Mouse (Mus musculus) lung, adult 2 months (tissue): ENCODE measurements around the gene Plgrkt.

Experiments
- CTCF ChIP-seq: fragments of 200-500 bp; IDR thresholded peaks from 2 replicates; pipeline ENCODE4 v1.5.1; 2011; ENCODE audit warnings: mild to moderate bottlenecking, low read length, control low read depth; ENCODE audit not compliant: insufficient read depth
- POLR2A ChIP-seq: fragments of 200-500 bp; IDR thresholded peaks from 2 replicates; pipeline ENCODE4 v1.6.1; 2011; ENCODE audit warnings: low read depth, mild to moderate bottlenecking, control low read depth, low read length, borderline replicate concordance; ENCODE audit errors: extremely low read depth

DNA sequence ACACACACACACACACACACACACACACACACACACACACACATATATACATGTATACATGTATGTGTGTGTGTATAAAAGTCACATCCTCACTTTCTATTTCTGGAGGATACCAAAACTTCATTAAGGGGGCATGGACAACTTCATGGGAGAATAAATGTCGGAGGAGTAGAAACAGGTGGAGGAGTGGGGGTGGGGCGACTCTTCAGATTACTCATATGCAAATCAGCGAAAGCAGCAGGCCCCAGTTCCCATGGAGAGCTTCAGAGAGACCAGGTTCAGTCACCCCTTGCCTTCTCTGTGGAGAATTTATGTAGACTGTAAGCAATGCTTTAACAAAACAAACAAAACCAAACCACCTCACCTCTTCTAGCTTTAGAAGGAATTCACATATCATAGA, 2.1 kb downstream of the Plgrkt start:
- TF ChIP-seq POLR2A (no peak), CTCF (no peak)
